Mouse (Mus musculus): ENCODE measurements around the gene Vmn1r25. TPM values are rescaled to one million over a fixed set of nuclear protein-coding genes. Genes with fewer than 3 reads are reported as not detected.

Gene Vmn1r25
- polyA plus RNA-seq (2014; fragmentation: Illumina TruSeq; extraction: RNeasy Lipid Tissue Mini Kit (QIAGEN cat#74804); ENCODE audit: low replicate concordance): not detected

GRCm38 (mm10) chr6:57980710-57981109, at the start of gene Vmn1r25:
TSS of gene Vmn1r25 (minus strand) at chr6:57980810.

DNA sequence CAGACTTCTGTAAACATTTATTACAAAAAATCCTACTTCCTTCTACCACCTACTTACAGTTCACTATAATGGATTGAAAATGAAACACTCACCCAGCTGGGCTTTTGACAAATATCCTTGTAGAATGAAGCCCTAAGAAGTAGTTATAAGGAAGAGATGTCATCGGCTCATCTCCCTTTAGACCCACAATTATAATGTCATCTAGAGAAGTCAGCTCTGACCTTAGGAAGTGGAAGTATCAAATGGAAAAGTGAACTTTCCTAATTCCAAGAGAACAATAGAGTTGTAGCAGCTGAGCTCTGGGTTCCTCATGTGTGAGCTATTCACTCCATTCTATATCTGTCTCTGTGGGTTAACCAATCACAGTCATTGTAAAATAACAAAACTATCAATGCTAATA, 34.4 kb upstream of the Vmn1r25 start, which contains the start of gene Vmn1r26:
Vmn1r26 (minus strand) TSS at position 101 of the 400 bp plus-strand sequence.

DNA sequence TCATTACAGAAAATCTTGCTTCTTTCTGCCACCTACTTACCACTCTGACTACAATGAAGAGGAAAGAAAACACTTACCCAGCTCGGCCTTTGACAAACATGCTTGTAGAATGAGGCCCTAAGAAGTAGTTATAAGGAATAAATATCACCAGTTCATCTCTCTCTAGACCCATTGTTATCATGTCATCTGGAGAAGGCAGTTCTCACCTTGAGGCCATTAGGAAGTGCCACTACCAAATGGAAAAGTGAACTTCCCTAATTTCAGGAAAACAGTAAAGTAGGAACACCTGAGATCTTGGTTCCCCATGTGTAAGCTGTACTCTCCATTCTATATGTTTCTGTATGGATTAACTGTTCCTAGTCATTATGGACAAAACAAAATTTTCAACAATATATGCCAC, 19.2 kb downstream of the Vmn1r25 start, which contains the start of gene Vmn1r24:
Vmn1r24 (minus strand) TSS at position 101 of the 400 bp plus-strand sequence.

Other genes starting within 250 kb of the Vmn1r25 start
- gene Vopp1, start 155.7 kb downstream of the Vmn1r25 start, polyA plus RNA-seq (2014; fragmentation: Illumina TruSeq; extraction: RNeasy Lipid Tissue Mini Kit (QIAGEN cat#74804); ENCODE audit: low replicate concordance): 22.5 TPM
- gene Vmn1r21, start 130.5 kb downstream of the Vmn1r25 start, polyA plus RNA-seq (2014; fragmentation: Illumina TruSeq; extraction: RNeasy Lipid Tissue Mini Kit (QIAGEN cat#74804); ENCODE audit: low replicate concordance): not detected
- gene Vmn1r22, start 72.8 kb downstream of the Vmn1r25 start, polyA plus RNA-seq (2014; fragmentation: Illumina TruSeq; extraction: RNeasy Lipid Tissue Mini Kit (QIAGEN cat#74804); ENCODE audit: low replicate concordance): not detected
- not detected for gene Vmn1r23, start 54.0 kb downstream of the Vmn1r25 start, polyA plus RNA-seq (2014; fragmentation: Illumina TruSeq; extraction: RNeasy Lipid Tissue Mini Kit (QIAGEN cat#74804); ENCODE audit: low replicate concordance)
- gene Vmn1r24, start 19.3 kb downstream of the Vmn1r25 start, polyA plus RNA-seq (2014; fragmentation: Illumina TruSeq; extraction: RNeasy Lipid Tissue Mini Kit (QIAGEN cat#74804); ENCODE audit: low replicate concordance): not detected
- gene Vmn1r26, start 34.3 kb upstream of the Vmn1r25 start, polyA plus RNA-seq (2014; fragmentation: Illumina TruSeq; extraction: RNeasy Lipid Tissue Mini Kit (QIAGEN cat#74804); ENCODE audit: low replicate concordance): not detected
- gene Vmn1r27, start 238.0 kb upstream of the Vmn1r25 start, polyA plus RNA-seq (2014; fragmentation: Illumina TruSeq; extraction: RNeasy Lipid Tissue Mini Kit (QIAGEN cat#74804); ENCODE audit: low replicate concordance): not detected

Data from small intestine, adult 10 weeks (tissue).